Mouse (Mus musculus) thymus, postnatal 25 days (tissue): ENCODE measurements at regions not wholly inside any gene's neighbourhood (a gene's known extent, or its start where the extent isn't known, plus 50 kb on each side); places are given as distances from the start of the nearest gene placed in this dataset.

Experiments
- DNase-seq: peaks from one replicate; pipeline ENCODE4 v3.0.0; 2022

- no peak for DNase-seq
Observed at GRCm38 (mm10) chr13:34462206-34462807, 117.3 kb upstream of the Slc22a23 start.

- DNase-seq = no peak
Observed at GRCm38 (mm10) chr13:34460969-34461368, 116.0 kb upstream of the Slc22a23 start.

- no peak for DNase-seq
Observed at GRCm38 (mm10) chr13:34456051-34456450, 111.1 kb upstream of the Slc22a23 start.

GRCm38 (mm10) chr13:34446806-34447205 lies 101.8 kb upstream of the Slc22a23 start:
- DNase-seq = no peak

GRCm38 (mm10) chr13:34446327-34446726 lies 101.3 kb upstream of the Slc22a23 start:
- DNase-seq = no peak

GRCm38 (mm10) chr13:34441347-34441746 lies 96.4 kb upstream of the Slc22a23 start:
- no peak for DNase-seq

- DNase-seq = no peak
Observed at GRCm38 (mm10) chr13:34427527-34427926, 82.5 kb upstream of the Slc22a23 start.

- DNase-seq = no peak
Observed at GRCm38 (mm10) chr13:34424921-34425320, 79.9 kb upstream of the Slc22a23 start.

- no peak for DNase-seq
Observed at GRCm38 (mm10) chr13:34421644-34422043, 76.7 kb upstream of the Slc22a23 start.

- DNase-seq = no peak
Observed at GRCm38 (mm10) chr13:34420341-34421156, 75.6 kb upstream of the Slc22a23 start.

- DNase-seq = no peak
Observed at GRCm38 (mm10) chr13:34419061-34419460, 74.1 kb upstream of the Slc22a23 start.

- no peak for DNase-seq
Observed at GRCm38 (mm10) chr13:34416603-34417002, 71.6 kb upstream of the Slc22a23 start.

GRCm38 (mm10) chr13:34414533-34414932 lies 69.6 kb upstream of the Slc22a23 start:
- DNase-seq = no peak

GRCm38 (mm10) chr13:34408669-34409055 lies 63.7 kb upstream of the Slc22a23 start:
- DNase-seq = no peak

GRCm38 (mm10) chr13:34408007-34408668 lies 63.2 kb upstream of the Slc22a23 start:
- DNase-seq = no peak

GRCm38 (mm10) chr13:34406291-34406690 lies 61.3 kb upstream of the Slc22a23 start:
- DNase-seq = no peak

GRCm38 (mm10) chr13:34402631-34403030 lies 57.6 kb upstream of the Slc22a23 start:
- no peak for DNase-seq

GRCm38 (mm10) chr13:34401031-34401430 lies 56.0 kb upstream of the Slc22a23 start:
- DNase-seq = no peak

- DNase-seq = no peak
Observed at GRCm38 (mm10) chr13:34398847-34399246, 53.9 kb upstream of the Slc22a23 start.

GRCm38 (mm10) chr13:34398061-34398787 lies 53.2 kb upstream of the Slc22a23 start:
- DNase-seq = no peak

GRCm38 (mm10) chr13:34395504-34395903 lies 50.5 kb upstream of the Slc22a23 start:
- DNase-seq = no peak

- DNase-seq = no peak
Observed at GRCm38 (mm10) chr13:34395010-34395409, 50.0 kb upstream of the Slc22a23 start.
